Mouse (Mus musculus): ENCODE results near the gene Ccdc86. TPM values are rescaled to one million over a fixed set of nuclear protein-coding genes. Genes with fewer than 3 reads are reported as not detected.

Gene Ccdc86
- total and polyA plus RNA-seq, 2 experiments = 1.2 to 4.3 TPM

- Histone ChIP-seq H3K4me3 (ENCODE audit: insufficient read depth, low read depth, low read length) (peak overlapping the region; percentile 78), H3K36me3 (ENCODE audit: control insufficient read depth, insufficient read depth, low read length) (peaks cover 21% of the 10 kb centered on the region), H3K4me1 (ENCODE audit: control insufficient read depth, insufficient read depth, low read length) (peaks cover 8% of the 10 kb centered on the region), H3K27ac (replicated peaks; ENCODE audit: insufficient read depth, low read depth, low read length) (peak overlapping the region; percentile 76), H3K27me3 (ENCODE audit: control insufficient read depth, insufficient read depth, low read length) (no peaks in the 10 kb centered on the region), H3K79me2 (ENCODE audit: control insufficient read depth, insufficient read depth, low read length) (peaks cover 4% of the 10 kb centered on the region; the same call in 1 of the 2 replicates), H3K9ac (ENCODE audit: low read depth, low read length) (peak overlapping the region; percentile 84)
- TF ChIP-seq CTCF (IDR thresholded peaks at IDR 0.05; ENCODE audit: low read depth, low read length) = no peak
- TF ChIP-seq POLR2A (IDR thresholded peaks at IDR 0.05; ENCODE audit: extremely low read depth, insufficient read depth, low read length) = no peak
- peak; percentile 84 for DNase-seq (ENCODE audit: extremely low read depth, low read depth, low spot score)
- under 1% methylated on average over 16 of the region's 16 CpGs for WGBS
These were observed 53.4 kb downstream of the Ccdc86 start for GRCm38 (mm10) chr19:10895708-10896107.

- H3K27me3 ChIP-seq (ENCODE audit: control insufficient read depth, insufficient read depth, low read length) = no peaks in the 10 kb centered on the region
- WGBS = under 1% methylated on average over 43 of the region's 43 CpGs
- H3K4me1 ChIP-seq (ENCODE audit: control insufficient read depth, insufficient read depth, low read length) = peaks cover 8% of the 10 kb centered on the region
- peak; percentile 95 for DNase-seq (ENCODE audit: extremely low read depth, low read depth, low spot score)
- H3K4me3 ChIP-seq (ENCODE audit: insufficient read depth, low read depth, low read length) = peak within 1 kb of the TSS; percentile 78
- H3K36me3 ChIP-seq (ENCODE audit: control insufficient read depth, insufficient read depth, low read length) = peaks cover 19% of the 10 kb centered on the region
- peak within 1 kb of the TSS; percentile 84 for H3K9ac ChIP-seq (ENCODE audit: low read depth, low read length)
- H3K27ac ChIP-seq (replicated peaks; ENCODE audit: insufficient read depth, low read depth, low read length) = peak within 1 kb of the TSS; percentile 76
- H3K79me2 ChIP-seq (ENCODE audit: control insufficient read depth, insufficient read depth, low read length) = peaks cover 4% of the 10 kb centered on the region; the same call in 1 of the 2 replicates
- TF ChIP-seq CTCF (IDR thresholded peaks at IDR 0.05; ENCODE audit: low read depth, low read length) (no peak), POLR2A (IDR thresholded peaks at IDR 0.05; ENCODE audit: extremely low read depth, insufficient read depth, low read length) (peak; percentile 84; the same call in 1 of the 2 replicates)
These were observed 54.0 kb downstream of the Ccdc86 start, which contains the start of gene Prpf19 for GRCm38 (mm10) chr19:10895016-10895528. Prpf19 (plus strand) TSS chr19:10895231.

- 90% methylated on average over 3 of the region's 3 CpGs for WGBS
- Histone ChIP-seq H3K9ac (ENCODE audit: low read depth, low read length) (no peak overlapping the region), H3K36me3 (ENCODE audit: control insufficient read depth, insufficient read depth, low read length) (no peaks in the 10 kb centered on the region), H3K4me3 (ENCODE audit: insufficient read depth, low read depth, low read length) (no peak overlapping the region), H3K4me1 (ENCODE audit: control insufficient read depth, insufficient read depth, low read length) (peaks cover 5% of the 10 kb centered on the region), H3K27ac (replicated peaks; ENCODE audit: insufficient read depth, low read depth, low read length) (no peak overlapping the region), H3K27me3 (ENCODE audit: control insufficient read depth, insufficient read depth, low read length) (no peaks in the 10 kb centered on the region), H3K79me2 (ENCODE audit: control insufficient read depth, insufficient read depth, low read length) (peaks cover 2% of the 10 kb centered on the region; the same call in 1 of the 2 replicates)
- no peak for DNase-seq (ENCODE audit: extremely low read depth, low read depth, low spot score)
- TF ChIP-seq POLR2A (IDR thresholded peaks at IDR 0.05; ENCODE audit: extremely low read depth, insufficient read depth, low read length) = no peak
- no peak for TF ChIP-seq CTCF (IDR thresholded peaks at IDR 0.05; ENCODE audit: low read depth, low read length)
These were observed 56.9 kb downstream of the Ccdc86 start for GRCm38 (mm10) chr19:10892201-10892600.

Other genes starting within 250 kb of the Ccdc86 start
- 0.13 and 0.28 TPM in 2 replicates for gene Cd5, start 210.3 kb downstream of the Ccdc86 start, total RNA-seq (2014; rRNA removed)
- 0.17 and 0.49 TPM in 2 replicates for gene Cd5, start 210.3 kb downstream of the Ccdc86 start, polyA plus RNA-seq (2012; rRNA removed)
- gene Cd6, start 119.2 kb downstream of the Ccdc86 start, total RNA-seq (2014; rRNA removed) = 0.18 and 0.20 TPM in 2 replicates
- 0.36 and 0.44 TPM in 2 replicates for gene Cd6, start 119.2 kb downstream of the Ccdc86 start, polyA plus RNA-seq (2012; rRNA removed)
- 3.3 and 5.6 TPM in 2 replicates for gene Slc15a3, start 109.5 kb downstream of the Ccdc86 start, total RNA-seq (2014; rRNA removed)
- 6.2 and 10.6 TPM in 2 replicates for gene Slc15a3, start 109.5 kb downstream of the Ccdc86 start, polyA plus RNA-seq (2012; rRNA removed)
- 0.18 and 0.40 TPM in 2 replicates for gene Tmem132a, start 79.3 kb downstream of the Ccdc86 start, total RNA-seq (2014; rRNA removed)
- gene Tmem132a, start 79.3 kb downstream of the Ccdc86 start, polyA plus RNA-seq (2012; rRNA removed) = 0.75 and 0.90 TPM in 2 replicates
- gene Tmem109, start 67.3 kb downstream of the Ccdc86 start, total RNA-seq (2014; rRNA removed) = 7.1 and 8.9 TPM in 2 replicates
- 32.2 and 35.2 TPM in 2 replicates for gene Tmem109, start 67.3 kb downstream of the Ccdc86 start, polyA plus RNA-seq (2012; rRNA removed)
- gene Prpf19, start 54.0 kb downstream of the Ccdc86 start, total RNA-seq (2014; rRNA removed) = 95.5 and 100 TPM in 2 replicates
- 150 and 184 TPM in 2 replicates for gene Prpf19, start 54.0 kb downstream of the Ccdc86 start, polyA plus RNA-seq (2012; rRNA removed)
- gene Zp1, start 28.6 kb downstream of the Ccdc86 start, total RNA-seq (2014; rRNA removed) = not detected in 2 replicates
- gene Zp1, start 28.6 kb downstream of the Ccdc86 start, polyA plus RNA-seq (2012; rRNA removed) = not detected in 2 replicates
- gene Ptgdr2, start 12.1 kb downstream of the Ccdc86 start, total RNA-seq (2014; rRNA removed) = not detected in 2 replicates
- gene Ptgdr2, start 12.1 kb downstream of the Ccdc86 start, polyA plus RNA-seq (2012; rRNA removed) = not detected in 2 replicates
- gene Ms4a10, start 25.4 kb upstream of the Ccdc86 start, total RNA-seq (2014; rRNA removed) = not detected in 2 replicates
- not detected in 2 replicates for gene Ms4a10, start 25.4 kb upstream of the Ccdc86 start, polyA plus RNA-seq (2012; rRNA removed)
- gene Ms4a15, start 44.0 kb upstream of the Ccdc86 start, total RNA-seq (2014; rRNA removed) = not detected in 2 replicates
- not detected in 2 replicates for gene Ms4a15, start 44.0 kb upstream of the Ccdc86 start, polyA plus RNA-seq (2012; rRNA removed)
- not detected in 2 replicates for gene Ms4a18, start 68.8 kb upstream of the Ccdc86 start, total RNA-seq (2014; rRNA removed)
- gene Ms4a18, start 68.8 kb upstream of the Ccdc86 start, polyA plus RNA-seq (2012; rRNA removed) = not detected in 2 replicates
- gene Ms4a8a, start 131.8 kb upstream of the Ccdc86 start, total RNA-seq (2014; rRNA removed) = 0.83 and 1.7 TPM in 2 replicates
- gene Ms4a8a, start 131.8 kb upstream of the Ccdc86 start, polyA plus RNA-seq (2012; rRNA removed) = 0.78 and 1.9 TPM in 2 replicates
- gene 1700017D01Rik, start 181.6 kb upstream of the Ccdc86 start, total RNA-seq (2014; rRNA removed) = not detected in 2 replicates
- gene 1700017D01Rik, start 181.6 kb upstream of the Ccdc86 start, polyA plus RNA-seq (2012; rRNA removed) = not detected in 2 replicates
- gene 1700025F22Rik, start 216.1 kb upstream of the Ccdc86 start, total RNA-seq (2014; rRNA removed) = not detected in 2 replicates
- gene 1700025F22Rik, start 216.1 kb upstream of the Ccdc86 start, polyA plus RNA-seq (2012; rRNA removed) = not detected in 2 replicates
- gene Ms4a13, start 247.5 kb upstream of the Ccdc86 start, total RNA-seq (2014; rRNA removed) = not detected in 2 replicates
- gene Ms4a13, start 247.5 kb upstream of the Ccdc86 start, polyA plus RNA-seq (2012; rRNA removed) = not detected in 2 replicates